Mouse (Mus musculus) MN1 (cell line): ENCODE results near the gene Ahnak.
"Not testable (repeated sequence)": the region's sequence is repeated elsewhere in the genome, so short reads cannot be mapped to it uniquely, and the experiment has no call there.

Experiments
- DNase-seq: peaks from one replicate; pipeline ENCODE4 v3.0.0-alpha.2; 2016; ENCODE audit warnings: low spot score

Gene Ahnak

DNA sequence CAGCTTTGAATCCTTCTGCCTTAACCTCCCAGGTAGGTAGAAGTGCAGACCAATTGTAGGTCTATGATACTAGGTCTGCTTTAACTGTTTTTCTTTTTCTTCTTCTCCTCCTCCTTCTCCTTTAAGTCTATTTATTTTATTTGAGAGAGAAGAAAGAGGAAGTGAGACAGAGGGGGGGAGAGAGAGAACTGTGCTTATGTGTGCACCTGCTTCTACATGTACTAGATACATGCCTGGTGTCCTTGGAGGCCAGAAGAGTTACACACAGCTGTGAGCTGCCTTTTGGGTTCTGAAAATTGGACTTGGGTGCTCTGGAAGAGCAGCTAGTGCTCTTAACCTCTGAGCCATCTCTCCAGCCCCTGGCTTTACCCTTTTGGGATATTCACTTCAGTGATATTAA lies 52.0 kb downstream of the Ahnak start:
- no peak for DNase-seq

DNA sequence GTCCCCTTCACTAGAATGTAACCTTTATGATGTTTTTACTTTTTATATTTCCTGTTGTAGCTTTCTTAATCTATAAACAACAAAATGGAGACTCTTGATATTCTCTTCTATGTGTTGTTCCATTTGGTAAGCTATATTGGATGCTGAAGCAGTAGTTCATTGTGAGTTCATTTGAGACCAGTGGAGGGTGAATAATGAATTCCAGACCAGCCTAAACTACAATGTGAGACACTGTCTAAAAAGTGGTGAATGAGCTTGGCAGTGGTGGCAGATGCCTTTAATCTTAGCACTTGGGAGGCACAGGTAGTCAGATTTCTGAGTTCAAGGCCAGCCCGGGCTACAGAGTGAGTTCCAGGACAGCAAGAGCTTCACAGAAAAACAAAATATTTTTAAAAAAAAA lies 54.0 kb downstream of the Ahnak start:
- DNase-seq: no peak

DNA sequence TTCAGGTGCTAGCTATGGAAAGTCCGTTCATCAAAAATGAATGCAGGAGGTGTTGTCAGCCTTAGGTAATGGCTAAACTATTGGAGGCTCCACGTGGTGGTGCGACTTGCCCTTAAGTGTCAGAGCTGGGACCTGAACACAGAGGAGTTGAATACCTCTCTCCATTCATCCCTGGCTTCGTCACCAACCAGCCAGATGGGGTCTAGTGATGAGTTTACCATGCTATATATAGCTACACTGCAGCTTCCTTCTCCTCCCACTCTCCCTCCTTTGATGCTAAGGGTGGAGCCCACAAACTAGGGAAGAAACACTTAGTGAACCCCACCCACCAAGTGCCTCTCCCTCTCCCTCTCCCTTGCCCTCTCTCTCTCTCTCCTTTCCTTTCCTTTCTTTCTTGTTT lies 55.2 kb downstream of the Ahnak start:
- no peak for DNase-seq

DNA sequence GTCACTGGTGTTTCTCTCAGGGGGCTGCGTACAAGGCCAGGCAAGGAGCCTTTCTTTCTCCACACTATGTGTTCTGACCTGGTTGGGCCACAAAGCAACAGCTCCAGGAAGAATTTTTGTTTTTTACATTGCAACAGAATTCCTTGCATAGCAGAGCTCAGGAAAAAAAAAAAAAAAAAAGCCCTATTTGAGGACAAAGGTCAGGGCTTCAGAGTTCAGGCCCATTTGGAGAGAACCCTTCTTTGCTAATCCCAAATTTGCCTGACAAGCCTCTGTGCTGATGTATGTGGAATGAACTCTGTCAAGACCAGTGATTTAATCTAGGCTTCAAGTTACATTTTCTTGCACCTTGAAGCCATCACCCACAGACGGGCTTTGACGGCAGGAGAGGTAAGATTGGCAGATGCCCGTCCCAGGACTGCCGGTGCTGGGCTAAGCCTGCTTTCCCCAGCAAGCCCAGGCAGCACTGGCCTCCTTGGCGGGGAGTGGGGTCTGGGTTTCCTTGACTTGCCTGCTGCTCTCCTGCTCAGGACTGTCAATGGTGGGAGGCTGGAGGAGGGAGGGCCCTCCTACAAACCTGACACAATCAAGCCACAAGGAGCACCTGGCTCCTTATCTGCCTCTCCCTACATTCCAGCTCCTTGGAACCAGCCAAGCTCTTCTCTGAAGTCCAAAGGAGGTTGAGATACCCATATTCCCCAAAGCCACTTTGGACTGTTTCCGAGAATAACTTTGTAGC lies 58.3 kb downstream of the Ahnak start:
- DNase-seq: no peak

DNA sequence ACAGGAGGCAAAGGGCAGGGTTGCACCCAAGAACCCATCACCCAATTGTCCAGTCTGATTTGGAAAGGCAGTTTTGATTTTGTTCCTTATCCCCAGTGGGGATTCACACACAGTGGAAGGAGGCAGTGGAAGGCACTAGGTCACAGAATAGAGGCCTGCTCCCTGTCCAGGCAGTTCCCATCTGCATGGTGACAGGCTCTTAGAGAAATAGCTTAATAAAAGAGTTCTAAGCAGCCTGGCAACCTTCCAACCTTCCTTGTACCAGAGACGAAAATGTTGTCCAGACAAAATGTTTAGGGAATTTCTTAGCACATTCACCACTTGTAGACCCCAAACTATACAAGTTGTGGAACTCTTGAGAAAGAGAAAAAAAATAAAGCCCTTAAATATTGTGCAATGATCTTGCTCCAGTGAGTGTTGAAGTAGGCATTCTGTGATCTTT lies 58.9 kb downstream of the Ahnak start:
- peak; percentile 50 for DNase-seq

DNA sequence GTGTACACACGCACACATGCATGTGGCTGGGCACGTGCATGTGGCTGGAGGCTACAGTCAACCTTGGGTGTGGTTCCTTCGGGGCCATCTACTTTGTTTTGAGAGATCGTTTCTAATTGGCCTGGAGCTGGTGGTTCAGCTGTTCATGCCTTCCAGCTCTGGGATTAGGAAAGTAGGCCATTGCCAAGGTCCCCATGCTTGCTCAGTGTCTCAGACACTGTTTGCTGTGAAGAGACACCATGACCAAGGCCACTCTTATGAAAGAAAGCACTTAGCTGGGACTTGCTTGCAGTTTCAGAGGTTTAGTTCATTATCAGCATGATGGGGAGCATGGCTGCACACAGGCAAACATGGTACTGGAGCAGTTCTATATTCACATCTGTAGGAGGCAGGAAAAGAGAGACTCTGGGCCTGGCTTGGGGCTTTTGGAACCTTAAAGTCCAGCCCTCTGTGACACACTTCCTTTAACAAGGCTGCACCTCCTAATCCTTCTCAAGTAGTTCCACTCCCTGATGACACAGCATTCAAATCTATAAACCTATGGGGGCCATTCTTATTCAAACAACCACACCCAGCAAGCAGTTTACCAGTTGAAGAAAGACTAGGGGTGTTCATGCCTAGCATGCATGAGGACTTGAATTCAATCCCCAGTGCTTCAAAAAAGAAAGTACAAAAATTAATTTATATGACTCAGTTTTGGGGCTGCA lies 60.0 kb downstream of the Ahnak start:
- DNase-seq: no peak

DNA sequence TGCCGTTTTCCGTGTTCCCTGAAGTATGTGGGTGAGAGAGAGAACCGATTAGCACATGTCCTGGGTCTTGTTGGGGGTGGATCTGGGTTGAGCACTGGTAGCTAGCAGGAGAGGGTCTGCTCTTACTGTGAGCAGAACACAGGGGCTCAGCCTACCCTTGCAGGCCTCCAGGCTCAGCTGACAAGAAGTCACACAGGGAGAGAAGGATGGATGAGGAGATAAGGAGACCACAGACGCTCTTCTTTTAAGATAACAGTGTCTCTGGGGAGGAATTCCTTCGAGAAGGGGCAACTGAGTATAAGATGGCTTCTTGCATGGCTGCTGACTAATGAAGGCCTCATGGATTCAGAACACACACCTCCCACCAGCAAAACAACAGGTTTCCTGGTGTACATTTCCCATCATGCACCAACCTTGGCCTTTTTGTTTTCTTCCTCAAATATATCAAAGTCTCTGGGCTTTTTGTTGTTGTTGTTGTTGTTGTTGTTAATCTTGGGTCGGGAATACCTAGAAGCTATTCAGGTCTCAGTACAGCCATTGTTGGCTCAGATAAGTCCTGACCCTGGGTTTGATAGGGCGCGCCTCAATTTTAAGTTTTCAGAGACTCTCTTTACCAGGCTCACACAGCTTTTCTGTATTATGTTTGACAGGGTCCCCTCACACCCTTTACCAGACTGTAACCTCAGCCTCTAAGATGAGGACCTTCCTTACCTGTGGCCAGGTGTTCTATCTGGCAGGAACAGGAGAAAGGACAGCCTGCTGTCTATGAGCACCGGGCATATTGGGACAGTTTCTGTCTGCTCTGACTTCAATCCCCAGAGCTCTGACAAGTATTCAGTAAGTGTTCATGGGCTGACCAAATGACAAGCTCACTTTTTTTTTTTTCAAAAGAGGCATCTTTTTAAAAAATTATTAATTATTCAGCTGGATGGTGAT lies 61.5 kb downstream of the Ahnak start:
- DNase-seq: peak; percentile 36

DNA sequence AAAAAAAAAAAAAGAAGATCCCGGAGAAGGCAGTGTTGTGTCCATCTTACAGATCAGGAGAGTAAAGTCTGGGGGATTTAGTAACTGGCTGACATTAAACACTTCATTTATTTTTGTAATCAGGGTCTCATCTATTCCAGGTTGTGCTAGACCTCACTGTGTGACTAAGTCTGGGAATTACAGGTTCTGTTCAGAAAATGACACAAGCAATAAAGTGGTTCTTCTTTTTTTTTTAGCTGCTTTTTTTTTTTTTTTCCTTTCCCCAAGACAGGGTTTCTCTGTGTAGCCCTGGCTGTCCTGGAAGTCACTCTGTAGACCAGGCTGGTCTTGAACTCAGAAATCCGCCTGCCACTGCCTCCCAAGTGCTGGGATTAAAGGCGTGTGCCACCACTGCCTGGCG lies 62.9 kb downstream of the Ahnak start:
- not testable (repeated sequence) for DNase-seq

DNA sequence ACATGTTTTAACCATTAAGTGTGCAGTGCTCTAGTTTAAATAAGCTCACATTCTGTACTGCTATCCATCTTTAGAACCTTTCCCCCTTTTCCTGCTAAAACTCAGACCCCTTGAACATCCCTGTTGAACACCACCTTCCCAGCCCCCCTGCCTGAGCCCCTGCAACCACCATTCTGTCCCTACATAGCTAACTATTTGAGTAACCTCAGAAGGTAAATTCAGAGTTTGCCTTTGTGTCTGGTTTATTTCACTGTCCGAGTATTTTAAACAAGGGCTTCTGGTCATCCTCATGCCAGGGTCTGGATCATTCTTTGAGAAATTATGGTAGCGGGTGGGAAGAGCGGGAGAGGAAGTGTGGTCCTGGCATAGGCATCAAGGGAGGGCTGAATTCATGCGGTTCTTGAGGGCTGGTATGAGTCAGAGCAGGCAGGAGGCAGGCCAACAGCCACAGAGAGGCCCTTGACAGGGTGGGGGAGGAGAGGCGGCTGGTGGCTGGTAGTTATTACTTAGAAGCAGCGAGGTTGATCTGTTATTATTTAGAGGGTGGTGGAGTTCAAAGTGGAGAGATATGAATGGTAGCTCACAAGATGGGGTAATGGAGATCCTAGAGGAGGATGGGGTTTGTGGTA lies 63.8 kb downstream of the Ahnak start:
- DNase-seq: peak; percentile 80

DNA sequence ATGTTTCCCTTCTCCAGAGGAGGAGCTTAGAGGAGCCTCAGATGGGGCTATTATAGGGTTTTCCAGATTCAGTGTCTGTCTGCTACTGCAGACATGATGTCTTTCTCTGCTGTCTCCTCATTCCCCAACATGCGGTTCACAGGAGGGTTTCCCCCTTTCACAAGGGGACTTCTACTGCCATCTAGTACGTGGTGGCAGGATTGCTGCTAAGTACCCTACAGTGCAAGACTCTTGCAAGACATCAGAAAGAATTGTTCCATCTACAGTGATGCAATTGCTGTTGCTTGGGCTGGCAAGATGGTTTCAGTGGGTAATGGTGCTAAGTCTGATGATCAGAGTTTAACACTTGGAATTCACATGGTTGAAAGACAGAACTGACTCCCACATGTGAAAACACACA lies 66.1 kb downstream of the Ahnak start:
- DNase-seq: peak; percentile 67

DNA sequence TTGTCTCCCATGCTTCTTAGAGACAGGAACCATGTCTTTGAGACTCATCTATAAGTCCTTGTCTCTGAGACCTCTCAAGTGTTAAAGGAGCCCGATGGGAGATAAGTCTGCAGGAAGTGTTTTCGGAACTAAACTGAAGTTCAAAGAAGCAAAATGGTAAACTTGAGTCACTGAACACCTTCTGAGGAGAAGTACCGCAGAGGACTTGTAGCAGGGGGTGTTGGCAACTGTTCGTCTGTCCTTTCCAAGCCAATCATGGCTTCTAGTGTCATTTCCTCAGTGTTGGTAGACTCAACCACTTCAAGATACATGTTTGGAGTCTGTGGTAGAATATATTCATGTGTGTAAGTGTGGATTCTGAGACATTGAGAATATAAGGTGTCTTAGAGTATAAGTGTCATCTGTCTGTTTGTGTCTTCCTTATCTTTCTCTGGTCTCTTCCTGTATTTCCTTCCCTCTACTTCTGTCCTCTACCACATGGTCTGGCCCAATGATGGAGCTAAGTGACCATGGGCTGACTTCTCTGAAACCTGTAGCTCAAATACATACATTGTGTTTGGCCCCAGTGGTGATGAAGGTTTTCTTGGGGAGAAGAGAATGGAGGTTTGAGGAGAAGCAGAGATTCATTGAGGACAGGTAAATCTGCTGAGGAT lies 66.7 kb downstream of the Ahnak start:
- DNase-seq: no peak

DNA sequence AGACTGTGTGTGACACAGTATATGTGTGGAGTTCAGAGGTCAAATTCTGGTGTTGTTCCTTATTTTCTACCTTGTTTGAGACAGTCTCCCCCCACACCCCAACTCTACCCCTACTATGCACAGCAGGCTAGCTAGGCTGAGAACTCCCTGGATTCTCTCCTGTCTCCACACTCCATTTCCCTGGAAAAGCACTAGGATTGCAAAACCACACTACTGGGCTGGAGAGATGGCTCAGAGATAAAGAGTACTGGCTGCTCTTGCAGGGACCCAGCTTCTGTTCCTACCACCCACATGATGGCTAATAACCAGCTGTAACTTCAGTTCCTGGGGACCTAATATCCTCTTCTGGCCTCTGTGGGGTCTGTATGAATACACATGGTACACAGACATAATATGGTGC lies 68.6 kb downstream of the Ahnak start:
- no peak for DNase-seq

DNA sequence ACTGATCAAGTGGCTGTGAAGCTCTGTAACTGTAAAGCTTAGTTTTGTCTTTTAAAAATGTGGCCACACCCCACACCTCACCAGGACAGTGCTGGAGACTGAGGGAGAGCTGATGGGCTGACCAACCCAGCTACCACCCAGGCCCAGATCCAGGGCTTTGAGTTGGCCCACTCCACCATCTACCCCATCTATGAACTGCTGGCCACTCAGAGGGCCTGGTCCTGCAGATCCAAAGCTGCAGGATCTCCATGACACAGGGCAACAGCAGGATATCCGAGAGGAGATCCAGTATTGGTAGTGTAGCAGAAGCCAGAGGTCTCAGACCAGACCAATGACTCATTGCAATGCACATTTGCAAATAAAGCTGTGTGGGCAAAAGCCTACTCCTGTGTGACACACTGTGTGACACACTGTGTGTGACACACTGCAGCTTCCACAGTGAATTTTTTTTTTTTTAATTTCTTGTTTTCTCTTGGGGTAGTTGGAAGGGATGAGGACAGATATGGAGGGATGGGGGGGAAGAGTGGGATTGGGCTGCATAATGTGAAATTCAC lies 69.3 kb downstream of the Ahnak start:
- DNase-seq: no peak

DNA sequence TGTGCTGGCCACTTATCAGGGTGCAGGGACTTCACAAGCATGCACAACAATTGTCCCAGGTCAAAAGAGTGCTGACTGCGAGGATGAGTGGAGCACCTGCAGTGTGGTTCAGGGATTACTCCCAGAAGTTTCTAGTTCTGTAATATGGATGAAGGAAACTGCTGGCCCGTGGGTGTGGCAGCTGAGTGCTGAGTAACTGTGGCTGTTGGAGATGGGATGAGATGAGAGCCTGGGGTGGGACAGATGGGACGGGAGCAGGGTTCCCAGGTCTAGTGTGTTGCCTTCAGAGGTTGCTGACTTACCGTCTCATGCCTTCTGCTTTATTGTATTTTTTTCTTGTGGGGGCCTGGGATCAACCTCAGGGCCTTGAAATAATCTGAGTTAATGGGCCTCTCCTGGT lies 69.9 kb downstream of the Ahnak start:
- no peak for DNase-seq

DNA sequence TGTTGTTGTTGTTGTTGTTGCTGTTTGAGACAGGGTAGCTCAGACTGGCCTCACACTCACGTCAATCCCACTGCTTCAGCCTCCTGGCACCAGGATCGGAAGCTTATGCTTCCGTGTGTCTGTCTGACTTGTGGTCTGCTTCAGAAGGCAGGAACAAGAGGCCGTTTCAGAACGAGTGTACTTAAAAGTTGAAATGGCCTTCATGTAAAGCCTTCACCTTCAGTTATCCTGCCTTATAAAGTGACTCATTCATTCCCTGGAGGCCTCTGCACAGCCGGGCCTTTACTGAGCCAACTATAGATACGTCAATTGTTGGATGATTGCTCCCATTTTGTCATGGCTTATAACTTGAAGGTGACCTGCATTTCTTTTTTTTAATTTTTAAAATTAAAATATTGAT lies 70.3 kb downstream of the Ahnak start:
- no peak for DNase-seq

DNA sequence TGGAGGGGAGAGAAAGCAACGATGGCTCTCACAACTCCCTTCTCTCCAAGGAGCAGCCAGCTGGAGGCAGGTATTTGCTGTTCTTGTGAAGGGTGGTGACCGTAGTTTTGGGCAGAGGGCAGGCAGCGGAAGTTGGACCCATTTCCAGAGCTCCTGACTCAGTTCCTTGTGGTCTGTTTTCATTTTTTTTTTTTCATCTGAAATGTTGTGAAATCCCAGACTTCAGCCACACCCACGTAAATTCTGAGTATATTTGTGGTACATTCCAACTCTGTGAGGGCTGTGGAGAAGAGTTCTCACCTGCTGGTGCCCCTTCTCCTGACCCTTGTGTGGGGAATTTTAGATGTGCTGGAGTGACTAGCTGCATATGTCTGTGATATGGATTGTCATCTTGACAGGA lies 71.0 kb downstream of the Ahnak start:
- no peak for DNase-seq

DNA sequence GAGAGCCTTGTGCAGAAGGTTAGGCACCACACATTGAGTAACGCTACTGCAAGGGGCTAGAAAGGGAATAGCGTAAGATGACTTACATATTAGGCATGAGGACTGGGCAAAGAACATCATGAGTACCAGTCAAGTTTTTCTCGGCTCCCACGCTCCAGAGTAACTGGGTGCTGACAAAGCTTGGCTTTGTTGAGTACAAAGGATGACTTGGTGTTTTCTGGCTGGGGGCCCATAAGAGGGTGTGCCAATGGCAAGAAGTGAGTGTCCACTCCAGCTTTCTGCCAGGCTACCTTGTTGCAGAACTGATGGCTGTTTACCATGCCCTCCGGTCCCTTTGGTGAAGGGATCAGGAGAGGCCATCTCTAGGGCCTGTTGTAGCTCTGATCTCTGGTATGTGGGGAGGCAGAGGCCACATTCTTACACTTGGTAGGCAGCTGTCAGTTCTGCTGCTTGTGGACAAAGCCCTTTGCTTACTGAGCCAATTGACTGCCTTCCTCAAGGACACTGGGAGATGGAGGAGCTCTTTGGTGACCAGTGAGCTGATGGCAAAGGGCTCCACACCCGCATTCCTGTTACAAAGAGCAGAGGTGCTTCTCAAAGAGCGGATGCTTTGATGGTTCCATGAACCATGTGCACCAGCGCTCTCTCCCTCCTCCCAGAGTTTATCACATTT lies 72.3 kb downstream of the Ahnak start:
- DNase-seq: no peak

DNA sequence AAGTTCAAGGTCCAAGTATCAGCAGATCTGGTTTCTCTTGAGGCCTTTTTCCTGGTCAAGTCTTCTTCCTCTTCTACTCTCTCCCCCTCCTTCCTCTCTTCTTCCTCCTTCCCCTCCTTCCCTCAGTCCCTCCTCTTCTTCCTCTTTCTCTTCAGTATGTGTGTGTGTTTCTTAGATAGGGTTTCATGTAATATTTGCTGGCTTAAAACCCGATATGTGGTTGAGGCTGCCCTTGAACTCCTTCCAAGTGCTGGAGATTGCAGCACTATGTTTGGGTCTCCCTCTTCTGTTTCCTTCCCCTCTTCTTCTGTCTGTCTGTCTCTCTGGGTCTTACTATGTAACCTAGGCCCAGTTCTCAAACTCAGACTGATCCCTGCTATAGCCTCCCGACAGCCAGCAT lies 73.7 kb downstream of the Ahnak start:
- no peak for DNase-seq

DNA sequence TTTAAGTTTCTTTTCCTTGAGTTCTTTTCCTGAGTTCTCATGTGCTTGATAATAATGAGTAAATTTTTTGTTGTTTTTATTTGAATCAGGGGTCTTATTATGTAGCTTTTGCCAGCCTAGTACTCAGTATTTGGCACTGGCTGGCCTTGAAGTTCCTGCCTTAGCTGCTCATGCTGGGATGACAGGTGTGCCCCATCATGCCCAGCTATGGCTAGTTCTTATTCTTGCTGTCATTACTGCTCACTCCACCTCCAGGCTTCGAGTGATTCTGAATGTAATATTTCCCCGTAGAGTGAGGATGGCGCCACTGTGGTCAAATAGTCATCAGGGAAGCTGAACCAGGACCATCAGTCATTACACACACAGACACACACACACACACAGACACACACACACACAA lies 74.7 kb downstream of the Ahnak start:
- DNase-seq: no peak

DNA sequence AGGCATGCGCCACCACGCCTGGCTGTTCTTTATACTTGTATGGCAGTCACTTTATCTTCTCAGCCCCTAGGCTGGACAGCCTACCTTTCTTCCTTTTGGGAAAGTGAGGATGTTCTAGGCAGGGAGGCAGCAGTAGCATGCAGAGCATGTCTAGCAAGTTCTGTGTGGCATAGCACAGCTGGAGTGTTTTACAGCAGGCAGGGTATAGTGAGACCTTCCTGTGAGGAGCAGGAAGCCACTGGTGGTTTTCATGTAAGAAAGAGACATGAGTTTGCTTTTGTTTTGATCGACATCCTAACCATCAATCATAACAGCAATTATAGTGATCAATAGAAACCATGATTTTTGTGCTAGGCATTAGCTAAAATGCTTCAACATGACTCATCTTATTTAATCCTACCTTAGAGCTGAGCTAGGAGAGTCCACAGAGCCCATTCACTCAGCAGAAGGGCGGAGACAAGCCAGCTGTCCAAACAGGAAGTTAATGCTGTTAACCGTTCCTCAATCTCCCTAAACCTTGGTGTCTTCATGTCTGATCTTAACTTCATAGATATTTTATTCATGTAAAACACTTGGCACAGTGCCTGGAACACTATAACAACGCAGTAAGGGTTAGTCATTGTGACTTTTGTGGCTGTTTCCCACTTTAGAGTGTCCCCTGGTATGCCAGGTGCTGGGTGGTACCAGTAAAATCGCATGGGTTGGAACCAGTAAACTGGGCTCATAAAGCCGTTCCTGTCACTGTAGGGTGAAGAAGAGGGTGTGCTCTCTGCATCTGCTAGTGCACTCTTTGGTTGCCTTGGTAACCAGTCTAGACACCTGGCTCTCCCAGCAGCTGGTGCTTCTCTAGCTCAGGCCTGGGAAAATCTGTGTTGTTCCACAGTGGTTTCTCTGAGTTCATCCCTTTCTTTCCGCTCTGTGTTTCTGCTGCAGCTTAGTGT lies 76.8 kb downstream of the Ahnak start:
- peak; percentile 66 for DNase-seq
